Mouse (Mus musculus) CH12.LX (cell line): ENCODE data around the gene Abcb9.
A peak's percentile ranks its signal among the peaks of the same experiment; 100 is the strongest.

Source experiments
- CTCF ChIP-seq, 2 experiments: IDR thresholded peaks in 1 of 2; conservative IDR thresholded peaks in 1 of 2; 2 replicates each; pipeline ENCODE4 v1.5.1; 2011 to 2012; ENCODE audit warnings: low read depth in 2 of 2, low read length in 2 of 2, improper control_type of control experiment in 1 of 2, inconsistent platforms in 1 of 2, mild to moderate bottlenecking in 1 of 2, moderate library complexity in 1 of 2
- MAX ChIP-seq: IDR thresholded peaks from 2 replicates; pipeline ENCODE4 v1.6.1; 2011; ENCODE audit warnings: low read length, improper control_type of control experiment
- MXI1 ChIP-seq: IDR thresholded peaks from 2 replicates; pipeline ENCODE4 v1.6.1; 2011; ENCODE audit warnings: mild to moderate bottlenecking, low read depth, low read length, improper control_type of control experiment

DNA sequence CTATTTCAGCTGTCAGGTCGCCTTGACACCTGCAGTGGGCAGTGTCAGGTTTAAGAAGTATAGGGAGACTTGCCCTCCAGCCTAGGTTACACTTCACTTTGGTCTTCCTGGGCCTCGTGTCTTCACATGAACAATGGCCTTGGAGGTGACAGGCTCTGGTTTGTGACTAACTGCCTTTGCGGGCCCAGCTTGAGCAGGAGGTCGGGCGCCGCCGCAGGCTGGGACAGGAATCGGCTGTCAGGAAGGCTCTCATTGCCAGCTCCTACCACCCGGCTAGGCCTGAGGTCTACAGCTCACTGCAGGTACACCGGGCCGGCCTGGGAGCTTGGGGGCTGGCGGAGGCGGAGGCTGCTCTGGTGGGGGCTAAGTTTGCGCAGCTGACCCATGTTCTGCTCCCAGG, 17.4 kb upstream of the Abcb9 start:
- TF ChIP-seq MAX: no peak
- TF ChIP-seq MXI1: no peak
- peak in 1 of 2 experiments; percentile 64; a peak in 2 of 4 replicates for TF ChIP-seq CTCF (conservative IDR thresholded peaks at IDR 0.05 in 1 of 2, IDR thresholded peaks at IDR 0.05 in 1 of 2; ENCODE audit: low read depth in 2 of 2, low read length in 2 of 2)
